In the genomic region with DNA sequence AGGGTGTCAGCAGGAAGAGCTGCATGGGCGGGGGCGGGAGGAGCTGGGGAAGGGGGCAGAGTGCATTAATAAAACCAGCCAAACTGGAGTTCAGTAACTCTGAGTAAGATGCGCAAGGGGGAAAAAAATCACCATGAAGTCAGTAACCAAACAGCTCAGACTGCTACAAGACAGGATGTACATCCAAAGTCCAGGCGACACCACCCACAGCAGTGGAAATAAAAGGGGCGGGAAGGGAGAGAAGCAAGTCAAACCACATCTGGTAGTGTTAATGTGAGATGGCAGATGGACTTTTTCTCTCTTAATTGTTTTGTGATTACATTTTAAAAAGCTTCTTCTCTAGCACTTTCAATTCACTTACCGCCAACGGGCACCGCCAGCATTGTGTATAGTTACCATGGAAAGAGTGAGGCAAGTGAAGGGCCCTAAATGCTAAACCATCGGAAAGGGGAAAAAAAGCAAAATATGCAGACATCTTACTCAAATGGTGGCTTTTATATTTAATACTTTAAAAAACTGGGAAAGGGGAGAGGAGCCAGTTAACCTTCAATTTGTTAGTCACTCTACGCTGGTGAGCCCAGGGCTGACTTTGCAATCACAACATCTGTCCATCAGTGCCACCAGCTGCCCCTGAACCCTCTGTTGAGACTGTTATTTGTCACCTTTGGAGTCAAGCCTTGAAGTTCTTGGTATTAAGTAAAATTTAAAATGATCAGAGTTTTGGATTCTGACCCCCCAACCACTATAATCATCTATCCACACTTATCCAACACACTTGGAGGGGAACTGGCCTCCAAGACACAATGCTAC, we compare ENCODE assay signal across 10 mouse cellular contexts. TPM values are rescaled to one million over a fixed set of nuclear protein-coding genes. Genes with fewer than 3 reads are reported as not detected.
A peak's percentile ranks its signal among the peaks of the same experiment; 100 is the strongest.
DNase-seq lines count a peak whose midpoint lies in the region; ATAC-seq and TF ChIP-seq lines count a peak whose summit lies in the region.
"Had no signal": no experiment of that assay in that cellular context is flagged by ENCODE, and none has a peak within 500 bp of the region (broad histone marks: within the 10 kb centered on the region; RNA-seq: fewer than 3 reads in every experiment).

No protein-coding gene starts in this region.

- H3K9me3 ChIP-seq in ES-Bruce4 (replicated peaks; ENCODE audit: control insufficient read depth, insufficient read depth, low read length, poor library complexity, severe bottlenecking) = no peaks in the 10 kb centered on the region
- H3K9me3 ChIP-seq in intestine, postnatal 0 days (ENCODE audit: control insufficient read depth) = no peaks in the 10 kb centered on the region

- H3K27me3 ChIP-seq in ES-Bruce4 (ENCODE audit: control insufficient read depth, insufficient read depth, low read length, poor library complexity, severe bottlenecking) = no peaks in the 10 kb centered on the region
- no peaks in the 10 kb centered on the region for H3K27me3 ChIP-seq in intestine, postnatal 0 days (replicated peaks; ENCODE audit: control insufficient read depth, insufficient read depth, low read length)

- H3K9ac ChIP-seq in ES-Bruce4 (ENCODE audit: low read depth, poor library complexity, severe bottlenecking) = no peak overlapping the region
- no peak overlapping the region for H3K9ac ChIP-seq in intestine, postnatal 0 days (ENCODE audit: low read depth, low read length)

- TF ChIP-seq POLR2A in ES-Bruce4 (IDR thresholded peaks at IDR 0.05; ENCODE audit: insufficient read depth, low read length) = no peak

- TF ChIP-seq CTCF in ES-Bruce4 (IDR thresholded peaks at IDR 0.05; ENCODE audit: low read depth, low read length) = no peak
- TF ChIP-seq CTCF in intestine, postnatal 0 days (IDR thresholded peaks at IDR 0.05; ENCODE audit: low read depth) = no peak

- WGBS in intestine, postnatal 0 days = 40% methylated on average over 10 of the region's 10 CpGs

- 0 out of 2 replicates have a peak overlapping the region, but pooled peaks have one; percentile 17 for H3K4me2 ChIP-seq in intestine, postnatal 0 days (replicated peaks; ENCODE audit: low read depth)
- H3K4me2 ChIP-seq: liver, embryonic 11.5 days had no signal

- H3K4me1 ChIP-seq in ES-Bruce4 (ENCODE audit: control insufficient read depth, insufficient read depth, low read length) = peaks cover 4% of the 10 kb centered on the region
- H3K4me1 ChIP-seq in intestine, postnatal 0 days (replicated peaks; ENCODE audit: control insufficient read depth, insufficient read depth, low read length) = peaks cover 6% of the 10 kb centered on the region

- H3K4me3 ChIP-seq in ES-Bruce4 (ENCODE audit: low read depth, low read length) = no peak overlapping the region
- H3K4me3 ChIP-seq in intestine, postnatal 0 days (ENCODE audit: low read depth, low read length) = no peak overlapping the region

- H3K36me3 ChIP-seq in ES-Bruce4 (ENCODE audit: control insufficient read depth, insufficient read depth, low read length, poor library complexity, severe bottlenecking) = no peaks in the 10 kb centered on the region; the same call in 1 of the 2 replicates
- peaks cover 18% of the 10 kb centered on the region; the same call in 1 of the 2 replicates for H3K36me3 ChIP-seq in intestine, postnatal 0 days (ENCODE audit: control insufficient read depth, insufficient read depth)

- TF ChIP-seq EP300 in ES-Bruce4 (IDR thresholded peaks at IDR 0.05; ENCODE audit: insufficient read depth, low read depth, low read length) = no peak

- ATAC-seq in intestine, postnatal 0 days = peak; percentile 80

- peak overlapping the region; percentile 72 for H3K27ac ChIP-seq in ES-Bruce4 (ENCODE audit: insufficient read depth, low read length)
- peak overlapping the region; percentile 73 for H3K27ac ChIP-seq in intestine, postnatal 0 days (ENCODE audit: low read depth, low read length)

- DNase-seq in adrenal gland, adult 8-10 months = peak; percentile 42
- DNase-seq in adrenal gland, postnatal 4 days (ENCODE audit: low spot score in 2 of 2) = no peak
- DNase-seq in kidney, postnatal 14 days = peak; percentile 21
- no peak for DNase-seq in kidney, adult 9 months
- DNase-seq in cerebellum, adult 11 months = no peak
- no peak for DNase-seq in thymus, postnatal 14 days
- DNase-seq: cerebellum, adult 11-12 months had no signal

RNA-seq across cellular contexts. Expression of gene Mb, which starts 54.1 kb away (rescaled TPM):
- total RNA-seq in adrenal gland, adult 8-10 months (2022) = 1 to 10 TPM in 1 of 4 experiments, under 1 TPM in 1, not detected in 2; 0.96 to 4.0 TPM
- 10 to 100 TPM in 1 of 2 experiments, 1 to 10 TPM in 1; 7.0 to 16.3 TPM for total RNA-seq in adrenal gland, postnatal 4 days (2021)
- polyA plus RNA-seq in ES-Bruce4 (2011; ENCODE audit: insufficient read depth, insufficient read length, low read depth, missing spikeins) = 1.9 and 2.1 TPM in 2 replicates
- polyA plus RNA-seq in intestine, postnatal 0 days (2015; fragmentation: Nextera tagmentation; extraction: Ambion mirVana) = 0.16 and 0.24 TPM in 2 replicates

Comparison
In these comparisons a context has a peak if more than half of its experiments do, and no peak if none do; other contexts are left out.
1. DNase-seq: peak in adrenal gland, adult 8-10 months (single experiment) and kidney, postnatal 14 days (single experiment); none in adrenal gland, postnatal 4 days (0 of 2), kidney, adult 9 months (single experiment), cerebellum, adult 11 months (single experiment) and thymus, postnatal 14 days (single experiment).